Mouse (Mus musculus): ENCODE measurements at regions not wholly inside any gene's neighbourhood (a gene's known extent, or its start where the extent isn't known, plus 50 kb on each side); places are given as distances from the start of the nearest gene placed in this dataset.

GRCm38 (mm10) chr14:46240896-46241295, 138.3 kb upstream of the Gm15217 start:
- Histone ChIP-seq H3K27ac (0 out of 2 replicates have a peak overlapping the region, but pooled peaks have one; percentile 30), H3K4me2 (replicated peaks) (no peak overlapping the region), H3K36me3 (no peaks in the 10 kb centered on the region), H3K4me3 (no peak overlapping the region), H3K27me3 (no peaks in the 10 kb centered on the region), H3K9ac (no peak overlapping the region), H3K4me1 (no peaks in the 10 kb centered on the region; the same call in 1 of the 2 replicates), H3K9me3 (no peaks in the 10 kb centered on the region)
- no peak for ATAC-seq (ENCODE audit: insufficient number of reproducible peaks, insufficient read depth, low FRiP score, low TSS enrichment)
- WGBS, result 82% methylated on average over 2 of the region's 2 CpGs

- peaks cover 6% of the 10 kb centered on the region for H3K4me1 ChIP-seq
Observed at GRCm38 (mm10) chr14:46247491-46248484, 131.4 kb upstream of the Gm15217 start.

GRCm38 (mm10) chr14:46249141-46249540, 130.1 kb upstream of the Gm15217 start:
- WGBS, result 65% methylated on average over 3 of the region's 3 CpGs
- Histone ChIP-seq H3K4me1 (peaks cover 6% of the 10 kb centered on the region), H3K4me2 (replicated peaks) (no peak overlapping the region), H3K9ac (no peak overlapping the region), H3K4me3 (no peak overlapping the region), H3K27me3 (no peaks in the 10 kb centered on the region), H3K9me3 (no peaks in the 10 kb centered on the region), H3K27ac (no peak overlapping the region), H3K36me3 (no peaks in the 10 kb centered on the region)
- ATAC-seq (ENCODE audit: insufficient number of reproducible peaks, insufficient read depth, low FRiP score, low TSS enrichment), result no peak

More at GRCm38 (mm10) chr14:46247491-46248484, 131.4 kb upstream of the Gm15217 start:
- ATAC-seq (ENCODE audit: insufficient number of reproducible peaks, insufficient read depth, low FRiP score, low TSS enrichment), result peak; percentile 64; the same call in 1 of the 2 replicates
- Histone ChIP-seq H3K36me3 (no peaks in the 10 kb centered on the region), H3K27me3 (no peaks in the 10 kb centered on the region), H3K4me3 (no peak overlapping the region), H3K9me3 (no peaks in the 10 kb centered on the region), H3K27ac (0 out of 2 replicates have a peak overlapping the region, but pooled peaks have one; percentile 41), H3K4me2 (replicated peaks) (peak overlapping the region; percentile 25; the same call in 1 of the 2 replicates), H3K9ac (no peak overlapping the region)
- 35% methylated on average over 16 of the region's 16 CpGs for WGBS

- H3K4me3 ChIP-seq, result no peak overlapping the region
- H3K27ac ChIP-seq, result no peak overlapping the region
- H3K9ac ChIP-seq, result no peak overlapping the region
- no peaks in the 10 kb centered on the region for H3K4me1 ChIP-seq
- ATAC-seq (ENCODE audit: insufficient number of reproducible peaks, insufficient read depth, low FRiP score, low TSS enrichment), result no peak
- H3K4me2 ChIP-seq (replicated peaks), result no peak overlapping the region
- H3K9me3 ChIP-seq, result no peaks in the 10 kb centered on the region
- 65% methylated on average over 3 of the region's 3 CpGs for WGBS
- no peaks in the 10 kb centered on the region for H3K27me3 ChIP-seq
- H3K36me3 ChIP-seq, result no peaks in the 10 kb centered on the region
Observed at GRCm38 (mm10) chr14:46255261-46255660, 124.0 kb upstream of the Gm15217 start.

GRCm38 (mm10) chr14:46256336-46256735, 122.9 kb upstream of the Gm15217 start:
- no peaks in the 10 kb centered on the region for H3K9me3 ChIP-seq
- ATAC-seq (ENCODE audit: insufficient number of reproducible peaks, insufficient read depth, low FRiP score, low TSS enrichment), result no peak
- H3K36me3 ChIP-seq, result no peaks in the 10 kb centered on the region

GRCm38 (mm10) chr14:46257311-46257710, 121.9 kb upstream of the Gm15217 start:
- Histone ChIP-seq H3K27ac (no peak overlapping the region), H3K27me3 (no peaks in the 10 kb centered on the region), H3K36me3 (no peaks in the 10 kb centered on the region), H3K9ac (no peak overlapping the region), H3K4me2 (replicated peaks) (no peak overlapping the region), H3K9me3 (no peaks in the 10 kb centered on the region), H3K4me1 (no peaks in the 10 kb centered on the region), H3K4me3 (no peak overlapping the region)
- 71% methylated on average over 4 of the region's 4 CpGs for WGBS
- ATAC-seq (ENCODE audit: insufficient number of reproducible peaks, insufficient read depth, low FRiP score, low TSS enrichment), result no peak

More at GRCm38 (mm10) chr14:46256336-46256735, 122.9 kb upstream of the Gm15217 start:
- H3K27ac ChIP-seq, result no peak overlapping the region
- WGBS, result 3% methylated on average over 1 of the region's 1 CpGs
- no peaks in the 10 kb centered on the region for H3K27me3 ChIP-seq
- no peak overlapping the region for H3K4me3 ChIP-seq
- no peak overlapping the region for H3K9ac ChIP-seq
- no peaks in the 10 kb centered on the region for H3K4me1 ChIP-seq
- no peak overlapping the region for H3K4me2 ChIP-seq (replicated peaks)

- Histone ChIP-seq H3K4me1 (no peaks in the 10 kb centered on the region), H3K4me2 (replicated peaks) (no peak overlapping the region), H3K9ac (no peak overlapping the region), H3K36me3 (no peaks in the 10 kb centered on the region), H3K27me3 (no peaks in the 10 kb centered on the region), H3K4me3 (no peak overlapping the region), H3K9me3 (no peaks in the 10 kb centered on the region), H3K27ac (no peak overlapping the region)
- ATAC-seq (ENCODE audit: insufficient number of reproducible peaks, insufficient read depth, low FRiP score, low TSS enrichment), result no peak
- WGBS, result 72% methylated on average over 7 of the region's 7 CpGs
Observed at GRCm38 (mm10) chr14:46258551-46258950, 120.7 kb upstream of the Gm15217 start.

GRCm38 (mm10) chr14:46260291-46260980, 118.8 kb upstream of the Gm15217 start:
- H3K9me3 ChIP-seq, result no peaks in the 10 kb centered on the region
- H3K4me1 ChIP-seq, result no peaks in the 10 kb centered on the region
- no peak overlapping the region for H3K4me3 ChIP-seq
- no peaks in the 10 kb centered on the region for H3K36me3 ChIP-seq
- H3K4me2 ChIP-seq (replicated peaks), result no peak overlapping the region
- no peak for ATAC-seq (ENCODE audit: insufficient number of reproducible peaks, insufficient read depth, low FRiP score, low TSS enrichment)
- 84% methylated on average over 4 of the region's 4 CpGs for WGBS
- no peak overlapping the region for H3K9ac ChIP-seq
- H3K27ac ChIP-seq, result no peak overlapping the region
- no peaks in the 10 kb centered on the region for H3K27me3 ChIP-seq

- H3K9ac ChIP-seq, result no peak overlapping the region
- no peaks in the 10 kb centered on the region for H3K4me1 ChIP-seq
- no peak overlapping the region for H3K4me3 ChIP-seq
- WGBS, result 85% methylated on average over 10 of the region's 10 CpGs
- no peak for ATAC-seq (ENCODE audit: insufficient number of reproducible peaks, insufficient read depth, low FRiP score, low TSS enrichment)
- H3K9me3 ChIP-seq, result no peaks in the 10 kb centered on the region
- H3K27ac ChIP-seq, result no peak overlapping the region
- H3K36me3 ChIP-seq, result no peaks in the 10 kb centered on the region
- H3K4me2 ChIP-seq (replicated peaks), result no peak overlapping the region
- no peaks in the 10 kb centered on the region for H3K27me3 ChIP-seq
Observed at GRCm38 (mm10) chr14:46275455-46275854, 103.8 kb upstream of the Gm15217 start.

GRCm38 (mm10) chr14:46276926-46277831, 102.0 kb upstream of the Gm15217 start:
- WGBS, result 82% methylated on average over 6 of the region's 6 CpGs

More at GRCm38 (mm10) chr14:46276926-46277831, 102.0 kb upstream of the Gm15217 start:
- Histone ChIP-seq H3K9ac (no peak overlapping the region), H3K27me3 (no peaks in the 10 kb centered on the region), H3K4me2 (replicated peaks) (no peak overlapping the region), H3K27ac (no peak overlapping the region), H3K4me1 (no peaks in the 10 kb centered on the region), H3K4me3 (no peak overlapping the region), H3K9me3 (no peaks in the 10 kb centered on the region), H3K36me3 (no peaks in the 10 kb centered on the region)
- no peak for ATAC-seq (ENCODE audit: insufficient number of reproducible peaks, insufficient read depth, low FRiP score, low TSS enrichment)

Data from embryonic facial prominence, embryonic 12.5 days (tissue).